Mouse (Mus musculus) ES-Bruce4 (cell line): Measurements from ENCODE around the gene Adh6b.

Experiments
- CTCF ChIP-seq: IDR thresholded peaks from one replicate; pipeline ENCODE4 v1.8.1; 2011; ENCODE audit warnings: low read depth, low read length
- EP300 ChIP-seq: IDR thresholded peaks from 2 replicates; pipeline ENCODE4 v1.6.1; 2011; ENCODE audit warnings: low read depth, low read length; ENCODE audit not compliant: insufficient read depth

DNA sequence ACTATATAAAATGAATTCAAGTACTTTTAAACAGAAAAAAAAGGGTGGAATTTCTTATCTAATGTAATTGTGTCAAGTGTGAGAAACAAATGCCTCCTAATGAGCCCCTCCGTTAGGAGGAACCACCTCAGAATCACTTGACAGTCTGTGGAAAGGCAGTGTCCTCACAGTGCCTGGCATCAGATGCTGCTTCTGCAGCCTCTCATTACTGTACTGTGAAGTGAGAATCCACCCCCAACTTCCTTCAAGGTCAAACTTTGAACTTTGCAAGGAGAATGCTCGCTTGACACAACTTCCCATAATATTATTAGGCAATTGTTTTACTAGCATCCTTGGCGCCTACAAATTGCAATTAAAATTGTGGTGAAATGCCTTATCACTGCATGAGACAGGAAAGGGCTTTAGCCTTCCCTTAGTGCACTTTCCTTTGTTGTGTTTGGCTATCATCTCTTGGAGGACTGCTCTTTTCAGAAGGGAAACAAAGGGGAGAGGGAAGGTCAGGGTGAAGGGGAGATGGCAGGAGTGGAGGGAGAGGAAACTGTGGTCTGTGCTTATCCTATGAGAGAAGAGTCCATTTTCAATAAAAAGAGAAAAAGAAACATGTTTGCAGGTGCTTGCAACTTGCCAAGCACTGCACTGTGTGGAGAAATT, 5.3 kb upstream of the Adh6b start:
- TF ChIP-seq EP300, result no peak
- TF ChIP-seq CTCF, result no peak
